Mouse (Mus musculus): ENCODE results near the gene Gm5141. TPM values are rescaled to one million over a fixed set of nuclear protein-coding genes. Genes with fewer than 3 reads are reported as not detected.
A peak's percentile ranks its signal among the peaks of the same experiment; 100 is the strongest.

Gene Gm5141
- polyA plus RNA-seq, 1 experiment from 2014 or later, result 10.2 TPM

GRCm38 (mm10) chr13:62733322-62733721, 52.3 kb downstream of the Gm5141 start:
- Histone ChIP-seq H3K9ac (replicated peaks; ENCODE audit: low read length) (no peak overlapping the region), H3K9me3 (ENCODE audit: low read length) (no peaks in the 10 kb centered on the region), H3K4me1 (ENCODE audit: insufficient read depth, low read length) (no peaks in the 10 kb centered on the region), H3K4me3 (ENCODE audit: low read length) (no peak overlapping the region), H3K27me3 (ENCODE audit: insufficient read depth, low read length) (no peaks in the 10 kb centered on the region), H3K27ac (ENCODE audit: low read length) (no peak overlapping the region), H3K4me2 (replicated peaks; ENCODE audit: low read depth, low read length) (no peak overlapping the region), H3K36me3 (ENCODE audit: insufficient read depth, low read length) (no peaks in the 10 kb centered on the region)
- ATAC-seq (ENCODE audit: low FRiP score, low TSS enrichment), result no peak
- WGBS, result 86% methylated on average over 2 of the region's 2 CpGs

MicroRNAs within 50 kb of the gene (microRNA counts, 519-probe panel; counts per million panel counts)
- 104 counts per million, percentile 35 among the panel's probes with 10 or more counts for microRNA mmu-miR-713

Small RNA genes within 50 kb of the gene (microRNA-seq; reads per million reads assigned to microRNA genes)
- gene Gm24588 (not detected), gene Mir713 (not detected)

Other genes starting within 250 kb of the Gm5141 start
- gene Zfp935, start 227.3 kb downstream of the Gm5141 start, polyA plus RNA-seq (2015; fragmentation: Nextera tagmentation; extraction: Ambion mirVana), result not detected in 2 replicates
- gene Zfp934, start 214.6 kb downstream of the Gm5141 start, polyA plus RNA-seq (2015; fragmentation: Nextera tagmentation; extraction: Ambion mirVana), result 19.1 and 20.0 TPM in 2 replicates
- gene 6720489N17Rik, start 161.6 kb downstream of the Gm5141 start, polyA plus RNA-seq (2015; fragmentation: Nextera tagmentation; extraction: Ambion mirVana), result 11.6 and 15.0 TPM in 2 replicates
- 28.9 and 31.6 TPM in 2 replicates for gene Platr25, start 25.1 kb downstream of the Gm5141 start, polyA plus RNA-seq (2015; fragmentation: Nextera tagmentation; extraction: Ambion mirVana)
- 23.3 and 28.9 TPM in 2 replicates for gene Fbp2, start 72.6 kb upstream of the Gm5141 start, polyA plus RNA-seq (2015; fragmentation: Nextera tagmentation; extraction: Ambion mirVana)
- 132 and 211 TPM in 2 replicates for gene Fbp1, start 102.5 kb upstream of the Gm5141 start, polyA plus RNA-seq (2015; fragmentation: Nextera tagmentation; extraction: Ambion mirVana)
- gene 2010111I01Rik, start 179.1 kb upstream of the Gm5141 start, polyA plus RNA-seq (2015; fragmentation: Nextera tagmentation; extraction: Ambion mirVana), result 146 and 147 TPM in 2 replicates